Comparison of ENCODE assay signal across 8 mouse cellular contexts in the genomic region with DNA sequence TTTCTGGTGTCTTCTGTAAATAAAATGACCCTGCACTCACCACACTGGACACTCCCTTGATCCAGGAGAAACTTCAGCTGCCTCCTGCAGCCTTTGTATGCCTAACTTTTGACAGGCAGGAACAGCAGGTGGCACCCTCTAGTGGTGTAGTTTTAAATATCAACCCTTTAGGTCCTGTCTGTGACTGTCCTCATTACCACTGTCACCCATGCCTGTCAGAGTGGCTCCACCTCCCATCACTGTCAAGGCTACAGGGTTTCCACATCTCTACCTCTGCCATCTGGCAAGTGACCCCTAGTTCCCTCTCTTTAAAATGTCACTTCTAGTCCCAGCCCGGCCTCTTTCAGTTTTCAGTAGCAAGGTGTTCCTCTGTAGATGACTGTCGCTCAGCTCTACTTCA.
DNase-seq lines count a peak whose midpoint lies in the region; ATAC-seq and TF ChIP-seq lines count a peak whose summit lies in the region.

No protein-coding gene starts in this region.

- H3K27ac ChIP-seq in testis, adult 2 months (ENCODE audit: control insufficient read depth, insufficient read depth, low read depth, low read length) = no peak overlapping the region
- H3K27ac ChIP-seq in forebrain, embryonic 15.5 days (replicated peaks) = no peak overlapping the region

- H3K36me3 ChIP-seq in testis, adult 2 months (ENCODE audit: control insufficient read depth, insufficient read depth, low read length) = no peaks in the 10 kb centered on the region
- H3K36me3 ChIP-seq in forebrain, embryonic 15.5 days = no peaks in the 10 kb centered on the region

- no peak overlapping the region for H3K4me2 ChIP-seq in forebrain, embryonic 15.5 days (replicated peaks)

- H3K9me3 ChIP-seq in forebrain, embryonic 15.5 days = no peaks in the 10 kb centered on the region

- H3K4me1 ChIP-seq in testis, adult 2 months (ENCODE audit: control insufficient read depth, insufficient read depth, low read length) = no peaks in the 10 kb centered on the region
- peaks cover 4% of the 10 kb centered on the region; the same call in 1 of the 2 replicates for H3K4me1 ChIP-seq in forebrain, embryonic 15.5 days

- 92% methylated on average over 2 of the region's 2 CpGs for WGBS in forebrain, embryonic 15.5 days

- H3K9ac ChIP-seq in forebrain, embryonic 15.5 days (replicated peaks) = no peak overlapping the region

- peak; percentile 14; the same call in 1 of the 2 replicates for TF ChIP-seq CTCF in testis, adult 2 months (IDR thresholded peaks at IDR 0.05; ENCODE audit: control insufficient read depth, insufficient read depth, insufficient replicate concordance, low read depth, low read length)

- no peak for DNase-seq in testis, postnatal 14 days (ENCODE audit: low spot score)
- peak; percentile 47 to 76 for DNase-seq in left cerebral cortex, postnatal 25 days (ENCODE audit: low spot score in 2 of 2)
- peak; percentile 53 for DNase-seq in mesoderm, embryonic 11.5 days (ENCODE audit: low read depth, low spot score)
- DNase-seq in thymus, postnatal 0 days (ENCODE audit: low spot score) = peak; percentile 74

- no peak overlapping the region for H3K4me3 ChIP-seq in testis, adult 2 months (ENCODE audit: control insufficient read depth, low read depth, low read length)
- no peak overlapping the region for H3K4me3 ChIP-seq in forebrain, embryonic 15.5 days

- TF ChIP-seq POLR2A in testis, adult 2 months (IDR thresholded peaks at IDR 0.05; ENCODE audit: control insufficient read depth, low read depth, low read length) = no peak

- H3K27me3 ChIP-seq in testis, adult 2 months (ENCODE audit: control insufficient read depth, insufficient read depth, low read length) = no peaks in the 10 kb centered on the region
- no peaks in the 10 kb centered on the region for H3K27me3 ChIP-seq in forebrain, embryonic 15.5 days

- intact Hi-C loops in left cerebral cortex, postnatal 25 days (cut with DNase I) = loop anchor here (5.0 kb wide), 1 partner anchor 164 kb away; no protein-coding TSS in a partner anchor

- peak; percentile 64 for ATAC-seq in cerebellum, adult (ENCODE audit: insufficient number of reproducible peaks, low FRiP score, low TSS enrichment)
- peak; percentile 44; the same call in 1 of the 2 replicates for ATAC-seq in forebrain, embryonic 15.5 days (replicated peaks)
- peak; percentile 68 for ATAC-seq in inflammation-experienced regulatory T-cells, adult 6 months
